Mouse (Mus musculus) cortical plate, adult 2 months (tissue): ENCODE data around the gene Rasgrf2.

Source experiments
- CTCF ChIP-seq: fragments of 200-500 bp; IDR thresholded peaks from 2 replicates; pipeline ENCODE4 v1.5.1; 2011; ENCODE audit warnings: mild to moderate bottlenecking, control low read depth, low read length; ENCODE audit not compliant: insufficient read depth; ENCODE audit errors: extremely low read depth
- POLR2A ChIP-seq: fragments of 200-500 bp; IDR thresholded peaks from 2 replicates; pipeline ENCODE4 v1.6.1; 2011; ENCODE audit warnings: mild to moderate bottlenecking, low read length, control low read depth; ENCODE audit not compliant: insufficient read depth; ENCODE audit errors: extremely low read depth

DNA sequence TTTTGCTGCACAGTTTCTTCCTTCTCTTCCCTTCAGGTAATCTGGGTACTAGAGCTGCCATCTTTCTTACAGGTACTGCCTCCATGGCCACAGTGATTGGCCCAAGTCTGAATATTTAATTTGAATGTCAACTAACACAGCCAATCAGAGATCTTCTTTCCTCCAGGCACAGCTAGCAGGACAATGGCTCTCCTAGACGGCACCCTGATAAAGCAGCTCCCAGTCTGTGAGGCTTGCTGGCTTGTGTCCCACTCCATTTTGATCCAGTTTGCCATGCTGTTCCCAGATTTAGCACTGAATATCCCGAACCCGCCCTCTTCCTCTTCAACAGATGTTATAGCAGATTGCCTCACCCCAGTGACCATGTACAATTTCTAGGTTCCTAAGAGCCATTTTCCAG lies 19.1 kb upstream of the Rasgrf2 start:
- no peak for TF ChIP-seq CTCF
- TF ChIP-seq POLR2A: no peak
